Mouse (Mus musculus): Measurements from ENCODE around the gene Klhdc7b.

The Klhdc7b gene

GRCm38 (mm10) chr15:89376040-89376439 lies 8.7 kb upstream of the Klhdc7b start:
- DNase-seq = no peak

- DNase-seq = no peak
Measured at GRCm38 (mm10) chr15:89376957-89377356, 7.8 kb upstream of the Klhdc7b start, which contains the start of gene Tymp. Gene Tymp, minus strand, starts transcription at chr15:89377039.

GRCm38 (mm10) chr15:89377362-89377761 lies 7.4 kb upstream of the Klhdc7b start:
- no peak for DNase-seq

GRCm38 (mm10) chr15:89377938-89378828 lies 6.5 kb upstream of the Klhdc7b start:
- DNase-seq = no peak

- no peak for DNase-seq
Measured at GRCm38 (mm10) chr15:89378831-89379401, 5.8 kb upstream of the Klhdc7b start, which contains the start of gene Odf3b. Gene Odf3b, minus strand, starts transcription at chr15:89379282.

- no peak for DNase-seq
Measured at GRCm38 (mm10) chr15:89379429-89379828, 5.3 kb upstream of the Klhdc7b start.

- DNase-seq = no peak
Measured at GRCm38 (mm10) chr15:89387127-89387526, 2.4 kb downstream of the Klhdc7b start.

- DNase-seq = no peak
Measured at GRCm38 (mm10) chr15:89390081-89390480, 5.4 kb downstream of the Klhdc7b start.

- no peak for DNase-seq
Measured at GRCm38 (mm10) chr15:89396883-89397282, 12.2 kb downstream of the Klhdc7b start.

- no peak for DNase-seq
Measured at GRCm38 (mm10) chr15:89398146-89398545, 13.4 kb downstream of the Klhdc7b start.

GRCm38 (mm10) chr15:89399716-89400115 lies 15.0 kb downstream of the Klhdc7b start:
- no peak for DNase-seq

- DNase-seq = no peak
Measured at GRCm38 (mm10) chr15:89402471-89402870, 17.8 kb downstream of the Klhdc7b start.

- no peak for DNase-seq
Measured at GRCm38 (mm10) chr15:89404831-89405623, 20.3 kb downstream of the Klhdc7b start.

GRCm38 (mm10) chr15:89406691-89407090 lies 22.0 kb downstream of the Klhdc7b start:
- DNase-seq = no peak

- no peak for DNase-seq
Measured at GRCm38 (mm10) chr15:89410118-89410517, 25.4 kb downstream of the Klhdc7b start, which contains the start of gene Syce3. Gene Syce3, minus strand, starts transcription at chr15:89410503.

GRCm38 (mm10) chr15:89415282-89415681 lies 30.6 kb downstream of the Klhdc7b start:
- DNase-seq = no peak

GRCm38 (mm10) chr15:89421938-89422337 lies 37.2 kb downstream of the Klhdc7b start:
- DNase-seq = no peak

GRCm38 (mm10) chr15:89424621-89425020 lies 39.9 kb downstream of the Klhdc7b start:
- no peak for DNase-seq

GRCm38 (mm10) chr15:89425711-89426121 lies 41.0 kb downstream of the Klhdc7b start, which contains the start of gene Cpt1b:
Gene Cpt1b, minus strand, starts transcription at chr15:89425863.
- DNase-seq = no peak

- DNase-seq = no peak
Measured at GRCm38 (mm10) chr15:89426716-89427115, 42.0 kb downstream of the Klhdc7b start.

- no peak for DNase-seq
Measured at GRCm38 (mm10) chr15:89428136-89428790, 43.5 kb downstream of the Klhdc7b start.

- DNase-seq = no peak
Measured at GRCm38 (mm10) chr15:89428821-89429351, 44.2 kb downstream of the Klhdc7b start.

Data from right cerebral cortex, postnatal 14 days (tissue).